Mouse (Mus musculus) liver, adult 2 months (tissue): ENCODE results near the gene Hpse2. TPM values are rescaled to one million over a fixed set of nuclear protein-coding genes. Genes with fewer than 3 reads are reported as not detected.

ENCODE experiments used
- DNase-seq: peaks from one replicate; pipeline ENCODE4 v3.0.0-alpha.2; 2011; ENCODE audit warnings: low read depth, low spot score; ENCODE audit errors: extremely low read depth
- H3K27ac ChIP-seq: fragments of 200-500 bp; replicated peaks from 2 replicates; pipeline ENCODE4 v1.5.1; 2012; ENCODE audit warnings: low read depth, mild to moderate bottlenecking, control low read depth, inconsistent platforms, low read length; ENCODE audit not compliant: insufficient read depth
- H3K27me3 ChIP-seq: fragments of 200-500 bp; 2 replicates; pipeline ENCODE4 v1.6.1; 2012; ENCODE audit warnings: mild to moderate bottlenecking, moderate library complexity, low read length, inconsistent platforms; ENCODE audit not compliant: control insufficient read depth, insufficient read depth
- H3K36me3 ChIP-seq: fragments of 200-500 bp; 2 replicates; pipeline ENCODE4 v1.6.1; 2012; ENCODE audit warnings: low read length, inconsistent platforms; ENCODE audit not compliant: control insufficient read depth, insufficient read depth
- H3K4me1 ChIP-seq: fragments of 200-500 bp; 2 replicates; pipeline ENCODE4 v1.6.1; 2011; ENCODE audit warnings: low read length; ENCODE audit not compliant: control insufficient read depth, insufficient read depth
- H3K4me3 ChIP-seq: fragments of 200-500 bp; 2 replicates; pipeline ENCODE4 v1.5.1; 2011; ENCODE audit warnings: low read depth, mild to moderate bottlenecking, control low read depth, low read length, moderate library complexity; ENCODE audit not compliant: insufficient read depth
- H3K79me2 ChIP-seq: fragments of 200-500 bp; 2 replicates; pipeline ENCODE4 v1.6.1; 2012; ENCODE audit warnings: inconsistent platforms, mild to moderate bottlenecking, low read length, moderate library complexity; ENCODE audit not compliant: control insufficient read depth, insufficient read depth
- H3K9ac ChIP-seq: fragments of 200-500 bp; 2 replicates; pipeline ENCODE4 v1.6.1; 2012; ENCODE audit warnings: low read depth, mild to moderate bottlenecking, control low read depth, inconsistent platforms, low read length
- CTCF ChIP-seq: fragments of 200-500 bp; IDR thresholded peaks from 2 replicates; pipeline ENCODE4 v1.5.1; 2011; ENCODE audit warnings: low read depth, low read length, control low read depth
- POLR2A ChIP-seq: fragments of 200-500 bp; IDR thresholded peaks from 2 replicates; pipeline ENCODE4 v1.6.1; 2011; ENCODE audit warnings: low read length, control low read depth; ENCODE audit not compliant: insufficient read depth; ENCODE audit errors: extremely low read depth
- WGBS: fragments of 180-500 bp; shearing (Covaris S2); methylation state at CpG from one replicate; pipeline ENCODE4 v1.1.7; 2018; 5-methylcytosine and 5-hydroxymethylcytosine counted together
- polyA plus RNA-seq: library from polyadenylated mRNA; depleted of rRNA; stranded (reverse); fragments of >200 nt; gene quantifications from 2 replicates; pipeline ENCODE4 v1.2.3, GENCODE M21; 2012; rRNA removed
- total RNA-seq: library from RNA; depleted of rRNA; stranded (reverse); fragments of >200 nt; gene quantifications from 2 replicates; pipeline ENCODE4 v1.2.3, GENCODE M21; 2014; rRNA removed

Gene Hpse2
- not detected in 2 replicates for total RNA-seq
- not detected in 2 replicates for polyA plus RNA-seq

DNA sequence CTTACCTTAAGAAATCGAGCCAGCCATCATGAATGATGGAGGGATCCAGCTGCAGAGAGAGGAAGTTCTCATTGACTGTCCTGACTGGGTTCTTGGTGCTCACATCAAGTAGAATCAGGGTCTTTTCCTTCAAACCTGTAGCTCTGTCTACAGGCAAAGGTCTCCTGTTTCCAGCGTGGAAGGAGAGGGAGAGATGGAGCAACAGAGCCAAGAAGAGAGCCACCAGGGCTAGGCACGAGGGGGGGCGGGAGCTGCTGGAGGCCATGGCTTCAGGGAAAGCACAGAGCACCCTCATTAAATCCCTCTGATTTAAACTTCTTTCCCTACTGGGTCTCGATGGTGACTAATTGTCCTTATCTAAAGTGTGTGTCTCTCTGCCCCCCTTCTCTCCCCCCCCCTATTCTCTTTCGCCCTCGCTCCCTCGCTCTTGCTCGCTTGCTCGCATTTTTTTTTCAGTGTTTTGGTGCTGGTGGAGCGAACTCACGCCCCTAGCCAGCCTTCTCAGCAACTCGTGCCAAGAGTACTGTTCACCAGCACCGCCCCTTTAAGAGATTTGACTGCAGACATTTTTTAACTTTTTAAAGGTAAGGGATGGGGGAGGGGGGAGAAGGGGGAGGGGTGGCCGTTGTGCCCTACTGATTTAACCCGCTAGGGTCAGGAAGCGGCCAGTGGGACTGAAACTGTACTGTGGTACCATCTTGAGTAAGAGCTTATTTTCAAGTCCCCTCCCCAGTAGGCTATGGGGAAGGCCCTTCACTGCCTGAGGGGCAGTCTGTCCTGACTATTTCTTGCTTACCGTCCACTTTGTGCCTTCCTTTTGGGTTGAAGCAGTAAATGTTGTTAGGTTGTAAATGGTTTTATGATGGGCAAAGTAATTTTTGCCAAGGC, at the start of gene Hpse2:
TSS of gene Hpse2 (minus strand) at position 339 of the 888 bp plus-strand sequence.
- 7% methylated on average over 18 of the region's 18 CpGs for WGBS
- H3K9ac ChIP-seq, result no peak within 1 kb of the TSS
- TF ChIP-seq POLR2A (no peak), CTCF (no peak)

DNA sequence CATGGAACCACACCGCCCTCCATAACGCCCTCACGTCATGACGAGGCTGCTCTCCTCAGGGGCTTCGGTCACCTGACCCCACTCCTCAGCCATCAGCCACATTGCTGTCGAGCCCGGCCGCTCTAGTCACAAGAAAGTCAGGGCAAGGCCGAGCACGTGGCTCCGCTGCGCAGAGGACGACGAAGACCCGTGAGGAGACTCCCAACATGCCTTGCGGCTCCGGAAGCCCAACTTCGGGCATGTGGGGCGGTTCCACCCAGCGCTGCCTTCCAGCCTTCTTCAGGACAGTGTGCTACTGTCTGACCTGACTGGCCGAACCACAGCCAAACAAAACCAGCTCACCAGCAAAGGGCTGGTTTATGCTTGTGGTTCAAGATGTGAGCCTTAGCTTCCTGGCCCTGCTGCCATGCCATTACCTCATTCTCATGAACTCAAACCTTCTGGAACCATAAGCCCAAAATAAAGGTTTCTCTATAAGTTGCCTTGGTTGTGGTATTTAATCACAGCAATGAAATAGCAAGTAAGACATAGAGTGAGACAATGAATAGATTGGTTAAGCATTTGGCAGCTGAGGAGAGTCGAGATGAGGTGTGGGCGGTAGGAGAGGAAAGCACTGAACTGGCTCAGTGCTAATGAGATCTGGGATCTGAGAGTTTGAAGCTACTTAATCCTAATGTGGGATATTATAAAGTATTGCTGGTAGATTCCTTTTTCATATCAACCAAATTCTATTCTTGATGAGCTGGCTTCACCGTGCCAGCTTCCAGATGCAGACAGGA, 39.5 kb upstream of the Hpse2 start:
- H3K36me3 ChIP-seq, result no peaks in the 10 kb centered on the region
- no peak overlapping the region for H3K9ac ChIP-seq
- WGBS, result 84% methylated on average over 24 of the region's 24 CpGs
- no peak overlapping the region for H3K4me3 ChIP-seq
- no peaks in the 10 kb centered on the region for H3K79me2 ChIP-seq
- 0 out of 2 replicates have a peak, but pooled peaks cover 4% of the 10 kb centered on the region for H3K27me3 ChIP-seq
- no peaks in the 10 kb centered on the region for H3K4me1 ChIP-seq
- H3K27ac ChIP-seq, result no peak overlapping the region
- no peak for TF ChIP-seq CTCF
- TF ChIP-seq POLR2A, result no peak
- no peak for DNase-seq

More for the DNA sequence above, at the start of gene Hpse2:
- no peaks in the 10 kb centered on the region for H3K36me3 ChIP-seq
- no peaks in the 10 kb centered on the region for H3K79me2 ChIP-seq
- DNase-seq, result no peak
- H3K27me3 ChIP-seq, result peaks cover 12% of the 10 kb centered on the region; the same call in 1 of the 2 replicates
- H3K4me1 ChIP-seq, result no peaks in the 10 kb centered on the region
- no peak within 1 kb of the TSS for H3K27ac ChIP-seq
- H3K4me3 ChIP-seq, result no peak within 1 kb of the TSS

DNA sequence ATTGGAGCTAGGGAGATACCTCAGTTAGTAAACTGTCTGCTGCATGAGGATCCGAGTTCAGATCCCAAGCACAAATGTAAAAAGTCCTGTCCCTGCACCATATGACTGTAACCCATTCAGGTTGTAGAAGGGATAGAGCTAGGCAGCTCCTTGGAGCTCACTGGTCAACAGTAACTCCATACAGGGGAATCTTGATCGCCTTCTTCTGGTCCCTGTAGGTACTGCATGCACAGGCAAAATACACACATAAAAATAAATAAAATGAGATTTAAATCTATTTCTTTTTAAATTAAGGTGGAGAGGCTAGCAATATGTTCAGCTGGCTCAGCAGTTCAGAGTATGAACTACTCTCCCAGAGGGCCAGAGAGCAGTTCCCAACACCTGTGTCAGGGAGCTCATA, 35.9 kb upstream of the Hpse2 start:
- Histone ChIP-seq H3K9ac (no peak overlapping the region), H3K4me1 (no peaks in the 10 kb centered on the region), H3K36me3 (no peaks in the 10 kb centered on the region), H3K4me3 (no peak overlapping the region), H3K27me3 (0 out of 2 replicates have a peak, but pooled peaks cover 4% of the 10 kb centered on the region), H3K79me2 (no peaks in the 10 kb centered on the region), H3K27ac (no peak overlapping the region)
- TF ChIP-seq POLR2A (no peak), CTCF (no peak)
- no peak for DNase-seq
- 79% methylated on average over 2 of the region's 2 CpGs for WGBS

DNA sequence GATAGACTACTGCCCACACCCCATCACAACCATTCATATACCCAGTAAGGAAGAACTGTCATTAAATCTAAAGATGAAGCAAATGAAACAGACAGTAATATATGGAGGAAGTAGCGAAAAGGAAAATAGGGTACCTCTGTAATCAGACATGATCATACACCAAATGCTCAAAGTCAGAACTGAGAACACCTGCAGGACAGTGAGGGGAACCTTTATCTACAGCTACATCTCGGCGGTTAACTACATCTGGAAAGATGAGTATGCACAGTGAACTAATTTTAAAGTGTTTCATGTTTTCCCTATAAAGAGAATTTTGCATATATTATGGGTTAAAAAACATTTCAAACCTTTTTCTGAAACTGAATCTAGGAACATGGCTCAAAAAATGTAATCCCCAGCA, 32.4 kb upstream of the Hpse2 start:
- no peaks in the 10 kb centered on the region for H3K27me3 ChIP-seq
- DNase-seq, result no peak
- no peak overlapping the region for H3K27ac ChIP-seq
- TF ChIP-seq POLR2A (no peak), CTCF (no peak)
- no peak overlapping the region for H3K9ac ChIP-seq
- no peak overlapping the region for H3K4me3 ChIP-seq
- no peaks in the 10 kb centered on the region for H3K79me2 ChIP-seq
- no peaks in the 10 kb centered on the region for H3K36me3 ChIP-seq
- 94% methylated on average over 3 of the region's 3 CpGs for WGBS
- H3K4me1 ChIP-seq, result no peaks in the 10 kb centered on the region

DNA sequence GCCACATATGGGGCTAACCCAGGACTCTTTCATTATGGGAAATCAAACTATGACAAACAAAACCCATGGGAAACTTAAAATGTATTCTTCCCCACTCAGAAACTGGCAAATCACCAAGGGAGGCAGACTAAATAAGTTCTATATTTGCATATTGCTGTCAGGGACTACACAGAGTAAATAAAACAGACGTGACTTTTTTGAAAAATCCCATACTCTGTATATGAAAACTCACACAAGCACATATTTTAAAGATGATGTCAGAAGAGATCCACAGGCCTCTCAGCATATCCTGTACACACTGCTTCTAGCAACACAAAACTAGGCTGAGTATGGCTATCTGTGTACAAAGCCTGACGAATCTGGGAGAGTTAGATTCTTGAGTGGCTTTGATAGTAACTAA, 27.4 kb upstream of the Hpse2 start:
- TF ChIP-seq POLR2A (no peak), CTCF (no peak)
- 62% methylated on average over 2 of the region's 2 CpGs for WGBS

More for the DNA sequence above, 27.4 kb upstream of the Hpse2 start:
- H3K9ac ChIP-seq, result no peak overlapping the region
- no peak for DNase-seq
- no peaks in the 10 kb centered on the region for H3K4me1 ChIP-seq
- H3K27me3 ChIP-seq, result no peaks in the 10 kb centered on the region
- no peak overlapping the region for H3K4me3 ChIP-seq
- no peaks in the 10 kb centered on the region for H3K36me3 ChIP-seq
- no peak overlapping the region for H3K27ac ChIP-seq
- H3K79me2 ChIP-seq, result no peaks in the 10 kb centered on the region
